Mouse (Mus musculus) liver, postnatal 0 days (tissue): ENCODE data around the gene Prr7. TPM values are rescaled to one million over a fixed set of nuclear protein-coding genes. Genes with fewer than 3 reads are reported as not detected.
A peak's percentile ranks its signal among the peaks of the same experiment; 100 is the strongest.
"Not testable (repeated sequence)": the region's sequence is repeated elsewhere in the genome, so short reads cannot be mapped to it uniquely, and the experiment has no call there.

Experiments
- ATAC-seq: fragments of 200-750 bp; cut with Nextera tagmentation; 2 replicates; pipeline ENCODE4 v1.8.0; 2017; ENCODE audit warnings: mild to moderate bottlenecking, moderate library complexity
- DNase-seq: peaks from one replicate; pipeline ENCODE4 v3.0.0-alpha.2; 2016
- H3K27ac ChIP-seq: fragments of 300-500 bp; sonication (generic); 2 replicates; pipeline ENCODE4 v1.5.1; 2014; ENCODE audit warnings: antibody characterized with exemption, moderate library complexity, mild to moderate bottlenecking, low read depth
- H3K27me3 ChIP-seq: fragments of 300-500 bp; sonication (generic); 2 replicates; pipeline ENCODE4 v1.6.1; 2014; ENCODE audit warnings: low read length, control low read depth, mixed read lengths; ENCODE audit not compliant: insufficient read depth
- H3K36me3 ChIP-seq: fragments of 300-500 bp; sonication (generic); replicated peaks from 2 replicates; pipeline ENCODE4 v1.6.1; 2014; ENCODE audit warnings: mild to moderate bottlenecking, control low read depth, low read length, moderate library complexity, mixed read lengths; ENCODE audit not compliant: insufficient read depth
- H3K4me1 ChIP-seq: fragments of 300-500 bp; sonication (generic); 2 replicates; pipeline ENCODE4 v1.6.1; 2014; ENCODE audit warnings: antibody characterized with exemption, mild to moderate bottlenecking, control low read depth; ENCODE audit not compliant: insufficient read depth
- H3K4me2 ChIP-seq: fragments of 300-500 bp; sonication (generic); 2 replicates; pipeline ENCODE4 v1.6.1; 2014; ENCODE audit warnings: low read depth, mild to moderate bottlenecking, low read length, moderate library complexity, mixed read lengths
- H3K4me3 ChIP-seq: fragments of 300-500 bp; sonication (generic); 2 replicates; pipeline ENCODE4 v1.5.1; 2014; ENCODE audit warnings: low read depth, low read length
- H3K9ac ChIP-seq: fragments of 300-500 bp; sonication (generic); replicated peaks from 2 replicates; pipeline ENCODE4 v1.6.1; 2014; ENCODE audit warnings: mild to moderate bottlenecking, moderate library complexity
- H3K9me3 ChIP-seq: fragments of 300-500 bp; sonication (generic); 2 replicates; pipeline ENCODE4 v1.6.1; 2016; ENCODE audit warnings: mild to moderate bottlenecking, control low read depth, low read length, mixed read lengths
- CTCF ChIP-seq: sonication (generic); IDR thresholded peaks from 2 replicates; pipeline ENCODE4 v1.5.1; 2016; ENCODE audit warnings: antibody characterized with exemption, low read depth
- EP300 ChIP-seq: IDR thresholded peaks from 2 replicates; pipeline ENCODE4 v1.6.1; 2016; ENCODE audit warnings: antibody characterized with exemption, low read depth, mild to moderate bottlenecking
- WGBS: fragments of 180-500 bp; shearing (Covaris S2); extraction: QIAGEN DNeasy Blood & Tissue Kit; methylation state at CpG from one replicate; pipeline ENCODE4 v1.1.7; 2014; ENCODE audit not compliant: insufficient replicate concordance; 5-methylcytosine and 5-hydroxymethylcytosine counted together
- polyA plus RNA-seq: library from polyadenylated mRNA; unstranded; fragments of >200 nt; fragmentation: Nextera tagmentation; extraction: Ambion mirVana; gene quantifications from 2 replicates; pipeline ENCODE4 v1.2.1, GENCODE M21; 2015

Gene Prr7
- polyA plus RNA-seq, 1 experiment from 2014 or later, result not detected

DNA sequence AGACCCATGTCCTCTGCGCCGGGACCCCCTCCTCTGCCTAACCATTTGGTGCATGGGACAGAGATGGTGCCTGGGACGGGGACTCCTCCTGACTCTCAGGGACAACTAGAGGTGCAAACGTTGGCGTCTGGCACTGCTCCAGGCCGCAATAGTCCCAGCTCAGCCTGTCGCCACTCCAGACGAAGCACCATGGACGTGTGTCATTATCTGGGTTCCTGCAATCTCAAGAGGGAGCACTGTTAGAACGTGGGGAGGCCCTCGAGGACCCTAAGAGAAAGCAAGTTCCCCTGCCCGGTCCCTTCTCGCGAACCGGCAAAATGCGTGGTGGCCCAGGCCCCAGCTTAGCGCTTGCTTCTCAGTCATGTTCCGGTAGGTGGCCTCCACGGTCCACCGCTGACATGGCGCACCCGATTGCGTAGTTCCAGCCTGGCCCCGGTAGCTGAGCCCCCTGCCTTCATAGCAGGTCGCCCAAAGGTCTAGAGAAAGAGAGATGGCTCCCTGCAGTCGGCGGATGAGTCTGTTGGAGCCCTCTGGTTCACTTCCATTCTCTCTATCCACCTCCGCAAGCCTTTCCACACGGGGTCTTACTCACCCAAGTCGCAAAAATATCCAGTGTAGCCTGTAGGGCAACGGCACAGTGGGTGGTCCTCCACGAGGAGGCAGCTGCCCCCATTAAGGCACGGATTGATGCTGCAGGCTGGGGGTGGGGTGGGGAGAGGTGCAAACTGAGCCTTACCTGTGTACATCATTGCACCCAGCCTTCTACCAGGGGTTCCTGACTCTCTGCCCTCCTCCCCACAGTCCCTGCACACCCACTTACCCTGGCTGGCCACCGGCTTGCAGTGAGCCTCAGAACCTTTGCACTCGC lies 42.9 kb upstream of the Prr7 start:
- Histone ChIP-seq H3K4me2 (peak overlapping the region; percentile 48), H3K9me3 (no peaks in the 10 kb centered on the region), H3K27ac (no peak overlapping the region), H3K4me1 (peaks cover 15% of the 10 kb centered on the region), H3K9ac (no peak overlapping the region), H3K36me3 (peaks cover 4% of the 10 kb centered on the region; the same call in 1 of the 2 replicates), H3K27me3 (peaks cover 32% of the 10 kb centered on the region), H3K4me3 (0 out of 2 replicates have a peak overlapping the region, but pooled peaks have one; percentile 4)
- TF ChIP-seq EP300 (no peak), CTCF (peak; percentile 84)
- ATAC-seq (0 out of 2 replicates have a peak, but pooled peaks have one; percentile 12), DNase-seq (peak; percentile 71)
- WGBS, result 24% methylated on average over 35 of the region's 35 CpGs

DNA sequence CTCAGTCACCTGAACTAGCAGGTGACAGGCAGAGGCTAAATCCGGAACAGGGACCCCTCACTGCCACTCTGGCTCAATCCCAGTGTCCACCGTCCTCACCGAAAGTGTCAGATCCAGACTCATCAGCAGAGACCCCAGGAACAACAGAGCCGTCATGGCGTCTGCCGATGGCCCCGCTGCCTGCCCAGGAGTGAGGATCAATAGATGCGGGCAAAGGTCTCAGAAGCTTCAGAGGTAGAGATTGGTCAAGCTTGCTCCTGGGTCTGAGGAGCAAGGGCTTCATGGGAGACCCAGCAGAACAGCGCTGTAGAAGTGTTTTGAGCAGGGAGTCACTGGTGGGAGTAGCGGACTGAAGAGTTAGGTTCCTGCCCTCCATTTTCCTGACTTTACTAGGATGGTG lies 37.5 kb upstream of the Prr7 start, which contains the start of gene F12:
Gene F12, minus strand, starts transcription at position 181 of the 400 bp plus-strand sequence.
- H3K9ac ChIP-seq, result peak within 1 kb of the TSS; percentile 59

DNA sequence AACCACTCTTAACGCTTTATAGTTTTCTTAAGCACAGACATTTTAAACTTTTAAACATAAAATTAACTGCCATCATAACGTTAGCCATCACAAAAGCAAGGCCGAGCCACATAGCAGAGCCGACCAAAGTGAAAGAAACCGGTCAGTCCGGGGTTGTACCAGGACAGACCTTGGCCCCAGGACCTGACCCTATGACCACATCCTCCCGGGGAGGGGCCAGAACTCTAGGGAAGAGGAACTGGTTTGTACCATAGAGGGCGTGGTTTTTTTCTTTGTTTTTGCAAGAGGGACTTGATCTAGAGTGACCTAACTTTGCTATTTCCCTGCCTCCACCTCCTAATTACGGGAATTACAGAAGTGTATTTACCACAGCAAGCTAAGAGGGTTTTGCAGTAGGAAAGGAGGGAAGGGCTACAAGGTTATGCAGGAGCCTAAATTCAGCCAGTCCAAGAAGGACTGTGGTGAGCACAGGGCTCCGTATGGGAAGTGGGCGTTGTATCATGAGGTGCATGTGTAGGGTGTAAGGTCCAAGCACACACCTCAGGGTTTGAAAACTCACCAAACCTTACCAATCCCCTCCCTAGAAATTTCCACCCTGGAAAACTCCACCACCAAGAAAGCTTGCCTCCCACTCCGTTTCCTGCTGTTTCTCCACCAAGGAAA lies 34.7 kb upstream of the Prr7 start:
- DNase-seq (peak; percentile 83), ATAC-seq (peak; percentile 92)
- H3K9ac ChIP-seq, result no peak overlapping the region
- H3K27ac ChIP-seq, result peak overlapping the region; percentile 81
- peak; percentile 64; the same call in 1 of the 2 replicates for TF ChIP-seq EP300
- TF ChIP-seq CTCF, result peak; percentile 14; the same call in 1 of the 2 replicates
- H3K27me3 ChIP-seq, result no peaks in the 10 kb centered on the region
- 29% methylated on average over 12 of the region's 12 CpGs for WGBS
- H3K4me2 ChIP-seq, result peak overlapping the region; percentile 48
- no peaks in the 10 kb centered on the region for H3K9me3 ChIP-seq
- H3K4me1 ChIP-seq, result peaks cover 20% of the 10 kb centered on the region
- no peaks in the 10 kb centered on the region for H3K36me3 ChIP-seq
- H3K4me3 ChIP-seq, result no peak overlapping the region

More for the DNA sequence above, 37.5 kb upstream of the Prr7 start, which contains the start of gene F12:
- Histone ChIP-seq H3K4me3 (peak within 1 kb of the TSS; percentile 45), H3K27me3 (peaks cover 5% of the 10 kb centered on the region), H3K36me3 (no peaks in the 10 kb centered on the region), H3K27ac (peak within 1 kb of the TSS; percentile 77), H3K9me3 (no peaks in the 10 kb centered on the region), H3K4me1 (peaks cover 20% of the 10 kb centered on the region), H3K4me2 (peak within 1 kb of the TSS; percentile 55)
- TF ChIP-seq EP300, result no peak
- no peak for TF ChIP-seq CTCF
- DNase-seq (peak; percentile 55), ATAC-seq (peak; percentile 43; the same call in 1 of the 2 replicates)
- 70% methylated on average over 10 of the region's 10 CpGs for WGBS

DNA sequence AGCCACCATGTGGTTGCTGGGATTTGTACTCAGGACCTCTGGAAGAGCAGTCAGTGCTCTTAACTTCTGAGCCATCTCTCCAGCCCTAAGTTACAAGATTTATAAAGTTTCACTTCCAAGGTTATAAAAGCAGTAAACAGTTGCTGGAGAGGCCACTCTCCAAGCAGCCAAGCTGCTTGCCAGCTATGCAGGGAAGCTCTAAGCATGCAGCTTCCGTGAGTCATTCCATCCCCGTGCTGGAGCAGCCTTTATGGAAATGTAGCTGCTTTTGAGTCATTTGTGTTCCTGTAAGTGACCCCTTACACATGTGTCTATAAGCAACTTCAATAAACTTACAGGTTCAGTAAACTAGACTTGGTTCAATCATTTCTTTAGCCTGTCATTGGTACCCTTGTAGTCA lies 33.5 kb upstream of the Prr7 start:
- H3K27ac ChIP-seq, result no peak overlapping the region
- H3K27me3 ChIP-seq, result no peaks in the 10 kb centered on the region
- H3K4me1 ChIP-seq, result peaks cover 20% of the 10 kb centered on the region
- H3K4me2 ChIP-seq, result no peak overlapping the region
- 89% methylated on average over 2 of the region's 2 CpGs for WGBS
- H3K4me3 ChIP-seq, result no peak overlapping the region
- no peak overlapping the region for H3K9ac ChIP-seq
- H3K36me3 ChIP-seq, result no peaks in the 10 kb centered on the region
- no peaks in the 10 kb centered on the region for H3K9me3 ChIP-seq
- ATAC-seq, result no peak
- TF ChIP-seq EP300, result no peak
- no peak for TF ChIP-seq CTCF
- DNase-seq, result no peak

DNA sequence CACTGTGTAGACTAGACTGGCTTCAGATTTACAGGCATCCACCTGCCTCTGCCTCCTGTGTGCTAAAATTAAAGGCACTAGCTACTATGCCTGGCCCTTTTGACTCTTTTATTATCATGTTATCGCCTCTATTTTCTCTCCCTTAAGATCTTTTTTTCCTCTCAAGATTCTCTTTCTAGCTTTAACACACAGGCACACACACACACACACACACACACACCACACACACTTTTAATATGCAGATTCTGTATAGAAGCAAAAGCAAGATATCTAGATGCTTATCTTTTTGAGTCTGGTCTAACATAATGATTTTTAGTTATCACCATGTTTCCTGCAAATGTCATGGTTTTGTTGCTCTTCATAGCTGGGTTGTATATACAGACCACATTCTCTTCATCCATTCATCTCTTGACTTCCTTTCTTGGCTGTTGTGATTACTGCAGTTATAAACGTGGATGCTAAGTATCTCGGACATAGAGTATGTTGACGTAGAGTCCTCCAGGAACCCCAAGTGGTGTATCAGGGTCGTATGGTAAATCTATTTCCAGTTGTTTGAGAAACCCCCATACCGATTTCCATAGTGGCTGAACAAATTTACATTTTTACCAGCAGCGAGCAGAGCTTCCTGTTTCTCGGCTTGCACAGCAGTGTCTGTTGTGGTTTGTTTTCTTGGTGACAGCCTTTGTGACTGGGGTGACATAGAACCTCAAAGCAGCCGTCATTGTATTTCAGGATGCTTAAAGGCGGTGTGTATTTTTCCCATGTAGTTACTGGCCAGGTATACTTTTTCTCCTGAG lies 32.0 kb upstream of the Prr7 start:
- H3K9ac ChIP-seq, result no peak overlapping the region
- H3K9me3 ChIP-seq, result no peaks in the 10 kb centered on the region
- H3K4me1 ChIP-seq, result peaks cover 16% of the 10 kb centered on the region
- no peak overlapping the region for H3K4me3 ChIP-seq
- no peaks in the 10 kb centered on the region for H3K36me3 ChIP-seq
- DNase-seq (no peak), ATAC-seq (no peak)
- peak overlapping the region; percentile 49; the same call in 1 of the 2 replicates for H3K27ac ChIP-seq
- no peak overlapping the region for H3K4me2 ChIP-seq
- TF ChIP-seq CTCF, result no peak
- TF ChIP-seq EP300, result no peak
- no peaks in the 10 kb centered on the region for H3K27me3 ChIP-seq
- WGBS, result 28% methylated on average over 10 of the region's 10 CpGs

DNA sequence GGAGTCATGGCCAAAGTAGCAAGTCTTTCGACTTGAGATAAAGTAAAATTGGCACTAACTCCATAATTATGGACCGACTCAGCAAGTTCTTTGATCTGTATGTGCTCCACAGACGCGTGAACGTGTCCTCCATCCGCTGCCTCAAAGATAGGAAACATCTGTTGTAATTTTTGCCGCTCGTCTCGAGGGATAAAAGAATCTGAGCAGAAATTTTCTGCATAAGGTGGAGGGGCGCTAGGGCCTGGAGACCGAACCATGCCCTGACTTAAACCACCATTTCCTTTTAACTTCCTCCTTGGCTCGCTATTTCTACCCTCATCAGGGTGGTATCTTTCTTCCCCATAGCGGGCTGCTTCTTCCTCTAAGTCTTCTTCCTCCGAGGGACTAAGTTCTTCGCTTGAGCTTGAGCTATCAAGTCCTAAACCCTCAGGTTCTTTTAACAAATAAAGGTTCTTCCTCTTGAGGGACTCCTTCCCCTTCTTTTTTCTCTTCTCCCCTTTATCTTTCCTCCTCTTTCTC lies 26.9 kb upstream of the Prr7 start:
- 61% methylated on average over 14 of the region's 15 CpGs for WGBS
- not testable (repeated sequence) for H3K9me3 ChIP-seq, H3K4me3 ChIP-seq, H3K27me3 ChIP-seq, DNase-seq, H3K27ac ChIP-seq, H3K4me1 ChIP-seq, H3K9ac ChIP-seq, H3K4me2 ChIP-seq, H3K36me3 ChIP-seq, ATAC-seq
